Mouse (Mus musculus) lung, embryonic 14.5 days (tissue): ENCODE data around the gene Rora. TPM values are rescaled to one million over a fixed set of nuclear protein-coding genes. Genes with fewer than 3 reads are reported as not detected.

Experiments
- ATAC-seq: fragments of 200-750 bp; cut with Nextera tagmentation; 2 replicates; pipeline ENCODE4 v1.8.0; 2017; ENCODE audit warnings: mild to moderate bottlenecking, moderate TSS enrichment, moderate library complexity; ENCODE audit not compliant: insufficient read depth
- DNase-seq: peaks from one replicate; pipeline ENCODE4 v3.0.0-alpha.2; 2015
- H3K27ac ChIP-seq: fragments of 300-500 bp; sonication (generic); 2 replicates; pipeline ENCODE4 v1.5.1; 2014; ENCODE audit warnings: low read depth, mild to moderate bottlenecking, moderate library complexity
- H3K27me3 ChIP-seq: fragments of 300-500 bp; sonication (generic); 2 replicates; pipeline ENCODE4 v1.6.1; 2014; ENCODE audit warnings: low read length, control low read depth; ENCODE audit not compliant: insufficient read depth
- H3K36me3 ChIP-seq: fragments of 300-500 bp; sonication (generic); 2 replicates; pipeline ENCODE4 v1.6.1; 2014; ENCODE audit warnings: control low read depth; ENCODE audit not compliant: insufficient read depth
- H3K4me1 ChIP-seq: fragments of 300-500 bp; sonication (generic); 2 replicates; pipeline ENCODE4 v1.6.1; 2014; ENCODE audit warnings: antibody characterized with exemption, control low read depth; ENCODE audit not compliant: insufficient read depth
- H3K4me2 ChIP-seq: fragments of 300-500 bp; sonication (generic); 2 replicates; pipeline ENCODE4 v1.6.1; 2014; ENCODE audit warnings: mild to moderate bottlenecking
- H3K4me3 ChIP-seq: fragments of 300-500 bp; sonication (generic); 2 replicates; pipeline ENCODE4 v1.5.1; 2014; ENCODE audit warnings: low read depth, low read length
- H3K9ac ChIP-seq: fragments of 300-500 bp; sonication (generic); 2 replicates; pipeline ENCODE4 v1.6.1; 2014
- H3K9me3 ChIP-seq: fragments of 300-500 bp; sonication (generic); 2 replicates; pipeline ENCODE4 v1.6.1; 2016; ENCODE audit warnings: low read depth, low read length, control low read depth
- CTCF ChIP-seq: IDR thresholded peaks from 2 replicates; pipeline ENCODE4 v1.5.1; 2016; ENCODE audit warnings: antibody characterized with exemption, low read depth
- WGBS: fragments of 180-500 bp; shearing (Covaris S2); extraction: QIAGEN DNeasy Blood & Tissue Kit; methylation state at CpG from one replicate; pipeline ENCODE4 v1.1.7; 2014; 5-methylcytosine and 5-hydroxymethylcytosine counted together
- polyA plus RNA-seq: library from polyadenylated mRNA; unstranded; fragments of >200 nt; fragmentation: Nextera tagmentation; extraction: Ambion mirVana; gene quantifications from 2 replicates; pipeline ENCODE4 v1.2.1, GENCODE M21; 2014

The Rora gene
- polyA plus RNA-seq, 1 experiment from 2014 or later, result 5.9 TPM

DNA sequence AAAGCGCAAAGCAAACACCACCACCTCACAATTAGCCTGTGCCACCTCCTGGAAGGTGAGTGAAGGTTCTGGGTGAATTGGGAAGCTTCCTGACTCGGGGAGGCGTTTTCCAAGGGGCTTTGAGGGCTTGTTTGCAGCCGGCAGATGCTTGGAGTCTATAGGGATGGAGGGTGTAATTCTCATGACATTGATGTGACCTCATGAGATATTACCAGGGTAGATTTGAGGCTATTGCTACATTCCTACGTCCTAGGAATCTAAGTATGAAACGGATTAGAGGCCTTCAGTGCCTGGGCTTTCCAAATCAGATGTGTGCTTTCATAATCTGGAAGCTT is 3.2 kb downstream of the Rora start:
- H3K9me3 ChIP-seq, result no peaks in the 10 kb centered on the region
- no peak overlapping the region for H3K9ac ChIP-seq
- H3K36me3 ChIP-seq, result no peaks in the 10 kb centered on the region
- WGBS, result 43% methylated on average over 6 of the region's 6 CpGs
- no peak for ATAC-seq
- 0 out of 2 replicates have a peak, but pooled peaks cover 4% of the 10 kb centered on the region for H3K27me3 ChIP-seq
- H3K4me2 ChIP-seq, result no peak overlapping the region
- TF ChIP-seq CTCF, result no peak
- no peak for DNase-seq
- no peaks in the 10 kb centered on the region; the same call in 1 of the 2 replicates for H3K4me1 ChIP-seq
- no peak overlapping the region for H3K4me3 ChIP-seq
- no peak overlapping the region for H3K27ac ChIP-seq

DNA sequence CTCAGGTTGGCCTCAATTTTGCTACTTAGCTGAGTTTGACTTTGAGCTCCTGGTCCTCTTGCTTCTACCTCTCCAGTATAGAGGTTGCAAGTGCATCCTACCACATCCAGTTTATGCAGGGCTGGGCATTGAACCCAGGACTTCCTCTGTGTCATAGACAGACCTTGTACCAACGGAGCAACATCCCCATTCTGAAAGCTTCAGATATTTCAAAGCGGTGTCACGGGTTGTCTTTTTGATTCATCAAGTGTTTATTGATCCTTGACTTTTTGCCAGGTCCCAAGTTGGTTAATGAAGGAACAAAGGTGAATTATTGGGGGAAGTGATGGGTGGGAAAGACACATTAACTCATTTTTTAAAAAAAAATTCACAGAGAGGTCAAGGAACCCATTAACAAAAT is 17.1 kb downstream of the Rora start:
- Histone ChIP-seq H3K9me3 (no peaks in the 10 kb centered on the region), H3K4me1 (peaks cover 7% of the 10 kb centered on the region; the same call in 1 of the 2 replicates), H3K4me3 (no peak overlapping the region), H3K9ac (no peak overlapping the region), H3K36me3 (no peaks in the 10 kb centered on the region), H3K27me3 (no peaks in the 10 kb centered on the region), H3K27ac (no peak overlapping the region), H3K4me2 (no peak overlapping the region)
- WGBS, result 69% methylated on average over 3 of the region's 3 CpGs
- ATAC-seq (no peak), DNase-seq (no peak)
- no peak for TF ChIP-seq CTCF

DNA sequence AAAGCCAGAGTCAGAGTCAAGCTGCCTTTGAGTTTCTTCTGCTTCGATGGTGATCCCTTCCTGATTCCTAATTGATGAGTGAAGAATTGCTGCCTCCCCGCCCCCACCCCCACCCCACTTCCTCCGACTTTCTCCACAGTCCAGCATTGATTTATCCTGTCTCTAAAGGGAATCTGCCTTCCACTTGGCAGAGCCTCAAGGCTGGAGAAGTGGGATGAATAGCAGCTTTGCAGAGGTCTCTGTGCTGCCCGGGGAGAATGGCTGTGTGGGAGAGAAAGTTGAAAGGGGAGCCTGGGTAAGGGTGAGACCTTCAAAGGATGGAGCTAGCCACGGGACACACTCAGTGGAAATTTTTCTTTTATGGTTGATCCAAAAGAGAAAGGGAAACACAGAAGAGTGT is 18.9 kb downstream of the Rora start:
- Histone ChIP-seq H3K27me3 (no peaks in the 10 kb centered on the region), H3K4me1 (peaks cover 7% of the 10 kb centered on the region; the same call in 1 of the 2 replicates), H3K4me3 (no peak overlapping the region), H3K9me3 (no peaks in the 10 kb centered on the region), H3K9ac (no peak overlapping the region), H3K4me2 (no peak overlapping the region), H3K27ac (no peak overlapping the region), H3K36me3 (no peaks in the 10 kb centered on the region)
- WGBS, result 46% methylated on average over 5 of the region's 5 CpGs
- ATAC-seq (no peak), DNase-seq (no peak)
- TF ChIP-seq CTCF, result no peak

DNA sequence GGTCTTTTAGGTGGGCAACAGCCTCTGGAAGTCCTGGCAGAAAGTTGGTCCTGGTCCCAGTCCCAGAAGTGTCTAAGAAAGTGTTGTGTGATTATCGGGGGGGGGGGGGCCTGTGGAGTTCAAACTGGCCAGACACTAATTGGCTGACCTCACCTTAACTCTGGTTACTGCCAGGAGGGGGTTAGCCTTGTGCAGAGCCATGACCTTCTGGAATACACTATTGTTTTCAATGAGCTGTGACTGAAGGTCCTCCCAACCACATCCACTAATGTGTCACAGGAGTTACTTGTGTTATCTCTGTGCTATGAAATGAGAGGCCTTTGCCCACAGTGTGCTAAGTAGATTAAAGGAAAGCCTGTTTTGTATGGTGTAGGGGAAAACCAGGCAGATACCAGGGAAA is 19.6 kb downstream of the Rora start:
- H3K4me2 ChIP-seq, result no peak overlapping the region
- H3K27ac ChIP-seq, result no peak overlapping the region
- ATAC-seq (no peak), DNase-seq (no peak)
- WGBS, result 68% methylated on average over 1 of the region's 1 CpGs
- H3K4me1 ChIP-seq, result peaks cover 7% of the 10 kb centered on the region; the same call in 1 of the 2 replicates
- H3K4me3 ChIP-seq, result no peak overlapping the region
- H3K9me3 ChIP-seq, result no peaks in the 10 kb centered on the region
- no peaks in the 10 kb centered on the region for H3K27me3 ChIP-seq
- no peak overlapping the region for H3K9ac ChIP-seq
- TF ChIP-seq CTCF, result no peak
- no peaks in the 10 kb centered on the region for H3K36me3 ChIP-seq

DNA sequence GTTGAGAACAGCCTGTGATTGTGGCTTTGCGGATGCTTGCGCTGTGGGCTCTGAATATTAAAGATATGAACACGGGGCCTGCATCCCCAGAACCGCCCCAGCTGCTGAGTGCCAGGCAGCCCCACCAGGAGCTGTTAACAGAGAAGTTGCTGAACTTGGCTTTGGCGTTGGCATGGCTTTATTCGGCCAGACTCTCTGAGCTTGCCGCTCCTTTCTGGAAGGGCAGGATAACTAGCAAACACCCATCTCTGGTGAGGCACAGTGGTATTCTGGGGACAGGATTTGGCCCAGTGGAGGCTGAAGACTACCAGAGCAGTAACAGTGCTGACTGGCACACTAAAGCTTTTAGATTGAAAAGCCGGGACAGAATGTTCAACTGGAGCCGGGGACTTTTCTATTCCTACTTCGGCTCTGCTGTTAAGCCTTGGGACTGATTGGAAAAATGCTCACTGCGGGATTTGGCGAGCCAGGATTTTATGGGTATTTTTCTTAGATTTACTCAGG is 26.3 kb downstream of the Rora start:
- ATAC-seq (no peak), DNase-seq (no peak)
- H3K9me3 ChIP-seq, result no peaks in the 10 kb centered on the region
- no peaks in the 10 kb centered on the region for H3K4me1 ChIP-seq
- WGBS, result 89% methylated on average over 12 of the region's 12 CpGs
- no peak overlapping the region for H3K4me3 ChIP-seq
- no peaks in the 10 kb centered on the region for H3K27me3 ChIP-seq
- no peak for TF ChIP-seq CTCF
- no peak overlapping the region for H3K4me2 ChIP-seq
- no peaks in the 10 kb centered on the region for H3K36me3 ChIP-seq
- no peak overlapping the region for H3K9ac ChIP-seq
- no peak overlapping the region for H3K27ac ChIP-seq

DNA sequence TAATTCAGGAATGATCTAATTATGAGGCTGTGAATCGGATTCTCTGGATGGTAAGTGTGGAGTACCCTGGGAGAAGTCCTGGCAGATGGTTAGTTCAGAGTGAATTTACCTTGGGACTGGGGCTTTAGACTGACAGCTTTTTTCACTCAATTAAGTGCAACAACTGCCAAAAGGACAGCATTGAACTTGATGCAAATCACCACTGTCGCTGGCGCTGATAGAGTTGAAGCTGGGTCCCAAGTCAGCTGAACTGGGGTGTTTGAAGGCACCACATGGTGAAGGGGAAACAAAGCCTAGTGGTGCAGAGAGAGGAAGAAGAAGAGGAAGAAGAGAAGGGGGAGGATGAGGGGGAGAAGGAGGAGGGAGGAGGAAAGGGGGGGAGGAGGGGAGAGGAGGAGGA is 30.4 kb downstream of the Rora start:
- ATAC-seq (no peak), DNase-seq (no peak)
- no peak overlapping the region for H3K27ac ChIP-seq
- H3K27me3 ChIP-seq, result no peaks in the 10 kb centered on the region
- no peak overlapping the region for H3K4me2 ChIP-seq
- H3K9ac ChIP-seq, result no peak overlapping the region
- WGBS, result 41% methylated on average over 3 of the region's 3 CpGs
- TF ChIP-seq CTCF, result no peak
- H3K36me3 ChIP-seq, result no peaks in the 10 kb centered on the region
- H3K4me1 ChIP-seq, result no peaks in the 10 kb centered on the region
- no peaks in the 10 kb centered on the region for H3K9me3 ChIP-seq
- no peak overlapping the region for H3K4me3 ChIP-seq

DNA sequence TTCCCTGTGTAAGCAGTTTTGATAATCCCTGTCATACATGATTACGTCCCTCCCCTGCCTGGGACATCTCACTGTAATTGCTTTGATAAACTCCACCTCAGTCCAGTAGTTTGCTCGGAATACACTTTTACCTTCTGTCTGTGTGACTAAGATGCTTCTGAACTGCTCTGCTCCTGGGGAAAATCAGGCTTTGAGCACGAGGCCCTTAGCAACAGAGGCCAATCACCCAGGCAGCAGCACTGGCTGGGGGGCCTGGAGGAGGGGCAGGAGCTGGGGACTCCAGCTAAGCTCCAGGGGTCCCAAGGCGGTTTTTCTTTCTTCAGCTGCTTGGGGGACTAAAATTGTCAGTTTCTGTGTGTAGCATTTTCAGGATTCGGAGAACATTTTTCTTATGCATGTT is 32.0 kb downstream of the Rora start:
- no peak overlapping the region for H3K9ac ChIP-seq

DNA sequence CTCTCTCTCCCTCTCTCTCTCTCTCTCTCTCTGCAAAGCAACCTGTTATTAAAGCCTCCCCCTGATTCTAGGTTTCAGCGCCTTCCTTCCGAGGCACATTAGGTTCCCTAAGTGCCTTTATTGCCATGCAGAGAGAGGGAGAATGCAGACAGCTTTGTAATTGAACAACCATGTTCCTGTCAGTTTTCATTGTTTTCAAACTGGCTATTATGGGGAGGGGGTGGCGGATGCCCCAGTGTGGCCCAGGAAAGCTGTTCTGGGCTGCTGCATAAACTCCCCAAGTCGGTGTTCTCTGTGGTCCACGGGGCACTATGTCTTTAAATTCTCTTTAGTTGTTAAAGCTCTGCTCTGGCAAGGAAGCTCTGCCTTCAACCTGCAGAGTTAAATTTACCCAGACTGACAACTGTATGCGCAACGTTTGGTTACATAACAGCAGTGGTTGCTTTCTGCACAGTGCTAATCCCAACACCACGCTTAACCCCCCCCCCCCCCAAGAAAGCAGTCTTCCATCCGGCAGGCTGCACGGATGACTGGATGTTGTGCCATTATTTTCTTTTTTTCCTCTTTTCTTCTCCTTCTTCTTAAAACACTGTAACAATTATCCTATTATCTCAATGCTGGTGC is 33.8 kb downstream of the Rora start:
- Histone ChIP-seq H3K4me1 (no peaks in the 10 kb centered on the region), H3K9ac (no peak overlapping the region), H3K4me2 (no peak overlapping the region), H3K36me3 (no peaks in the 10 kb centered on the region), H3K9me3 (no peaks in the 10 kb centered on the region), H3K27ac (no peak overlapping the region), H3K4me3 (no peak overlapping the region), H3K27me3 (no peaks in the 10 kb centered on the region)
- ATAC-seq (no peak), DNase-seq (no peak)
- no peak for TF ChIP-seq CTCF
- 52% methylated on average over 10 of the region's 10 CpGs for WGBS

More for the DNA sequence above, 32.0 kb downstream of the Rora start:
- TF ChIP-seq CTCF, result no peak
- Histone ChIP-seq H3K4me1 (no peaks in the 10 kb centered on the region), H3K4me2 (no peak overlapping the region), H3K27ac (no peak overlapping the region), H3K36me3 (no peaks in the 10 kb centered on the region), H3K27me3 (no peaks in the 10 kb centered on the region), H3K4me3 (no peak overlapping the region), H3K9me3 (no peaks in the 10 kb centered on the region)
- DNase-seq (no peak), ATAC-seq (no peak)
- WGBS, result 41% methylated on average over 5 of the region's 5 CpGs
